Mouse (Mus musculus): ENCODE measurements around the gene Bcl11a.

- TF ChIP-seq CTCF (IDR thresholded peaks at IDR 0.05; ENCODE audit: borderline replicate concordance, insufficient read depth, low read depth, low read length): no peak
- TF ChIP-seq POLR2A (IDR thresholded peaks at IDR 0.05; ENCODE audit: borderline replicate concordance, insufficient read depth, low read length): no peak
These were observed 84.2 kb downstream of the Bcl11a start for GRCm38 (mm10) chr11:24162056-24162455.

Measured in cerebellum, adult 2 months (tissue).